Mouse (Mus musculus) heart, adult 9 months (tissue): ENCODE measurements at regions not wholly inside any gene's neighbourhood (a gene's known extent, or its start where the extent isn't known, plus 50 kb on each side); places are given as distances from the start of the nearest gene placed in this dataset.
A peak's percentile ranks its signal among the peaks of the same experiment; 100 is the strongest.

Experiments
- DNase-seq, 2 experiments: peaks; one replicate each; pipeline ENCODE4 v3.0.0; 2022; ENCODE audit warnings: low spot score in 2 of 2

DNA sequence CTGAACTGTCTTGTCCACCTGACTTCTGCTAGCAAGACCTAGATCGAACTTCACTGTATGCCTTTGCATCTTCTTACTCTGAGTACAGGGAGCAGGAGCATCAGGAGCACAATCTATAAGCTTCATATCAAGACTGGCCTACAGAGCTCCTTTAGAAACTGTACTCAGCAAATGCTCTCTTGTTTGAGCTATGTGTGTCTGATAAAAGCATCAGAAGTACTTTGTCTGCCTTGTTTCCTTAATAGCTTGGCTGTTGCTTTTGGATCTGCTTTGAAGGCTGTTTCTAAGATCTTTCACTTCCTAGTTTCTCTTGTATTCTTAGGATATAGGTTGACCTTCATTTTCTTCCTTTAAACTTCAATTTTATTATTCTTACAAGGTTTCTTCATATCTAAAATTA is 175.3 kb upstream of the Cypt12 start:
- no peak for DNase-seq

DNA sequence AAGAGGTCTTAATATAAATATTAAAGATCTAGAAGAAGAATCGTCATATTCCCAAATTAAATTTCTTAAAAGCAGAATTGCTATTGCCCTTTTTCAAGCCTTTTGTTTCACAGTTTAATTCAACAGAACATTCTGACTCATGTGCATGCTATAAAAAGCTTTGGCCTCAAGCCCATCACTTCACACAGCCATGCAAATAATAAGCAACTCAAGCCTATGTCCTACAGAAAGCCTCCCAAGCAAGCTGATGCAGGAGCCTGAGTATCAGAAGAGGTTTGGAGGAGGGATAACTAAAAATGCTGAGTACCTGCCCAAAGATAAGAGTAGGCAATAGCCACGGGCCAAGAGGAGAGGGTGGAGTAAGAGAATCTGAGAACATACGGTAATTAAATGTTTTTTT is 169.1 kb upstream of the Cypt12 start:
- DNase-seq, result no peak

DNA sequence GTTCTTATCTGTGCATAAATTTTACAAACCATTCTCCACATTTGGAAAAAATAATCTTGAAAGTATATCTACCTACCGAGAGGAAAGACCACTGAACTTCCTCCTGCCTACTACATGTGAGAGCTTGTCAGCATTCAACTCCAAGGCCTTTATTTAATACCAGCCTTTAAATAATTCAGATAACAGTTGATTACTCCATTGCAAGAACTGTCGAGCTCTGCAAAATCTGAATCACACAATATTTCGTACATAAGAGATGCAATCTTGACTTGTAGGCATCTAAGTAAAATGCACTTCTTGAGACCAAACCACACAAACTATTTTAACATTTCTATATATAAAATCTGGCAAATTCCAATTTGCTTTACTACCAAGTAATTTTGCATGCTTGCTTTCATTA is 164.1 kb upstream of the Cypt12 start:
- DNase-seq, result no peak

DNA sequence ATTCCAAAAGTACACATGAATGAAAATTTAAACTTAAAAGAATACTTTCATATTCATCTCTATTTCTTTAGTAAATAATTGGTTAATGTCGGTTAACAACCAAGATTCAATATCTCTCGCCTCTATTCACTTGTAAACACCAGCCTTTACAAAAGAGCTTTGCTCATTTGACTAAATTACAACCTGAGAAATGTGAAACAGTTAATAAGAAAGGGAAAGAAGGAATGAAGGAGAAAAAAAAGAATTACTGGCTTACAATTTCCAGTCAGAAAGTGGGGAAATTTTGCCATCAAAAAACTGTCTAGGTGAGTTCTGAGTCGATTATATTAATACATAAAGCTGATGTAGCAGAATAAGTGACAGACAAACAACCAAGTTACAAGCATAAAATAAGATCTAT is 163.6 kb upstream of the Cypt12 start:
- DNase-seq, result no peak

DNA sequence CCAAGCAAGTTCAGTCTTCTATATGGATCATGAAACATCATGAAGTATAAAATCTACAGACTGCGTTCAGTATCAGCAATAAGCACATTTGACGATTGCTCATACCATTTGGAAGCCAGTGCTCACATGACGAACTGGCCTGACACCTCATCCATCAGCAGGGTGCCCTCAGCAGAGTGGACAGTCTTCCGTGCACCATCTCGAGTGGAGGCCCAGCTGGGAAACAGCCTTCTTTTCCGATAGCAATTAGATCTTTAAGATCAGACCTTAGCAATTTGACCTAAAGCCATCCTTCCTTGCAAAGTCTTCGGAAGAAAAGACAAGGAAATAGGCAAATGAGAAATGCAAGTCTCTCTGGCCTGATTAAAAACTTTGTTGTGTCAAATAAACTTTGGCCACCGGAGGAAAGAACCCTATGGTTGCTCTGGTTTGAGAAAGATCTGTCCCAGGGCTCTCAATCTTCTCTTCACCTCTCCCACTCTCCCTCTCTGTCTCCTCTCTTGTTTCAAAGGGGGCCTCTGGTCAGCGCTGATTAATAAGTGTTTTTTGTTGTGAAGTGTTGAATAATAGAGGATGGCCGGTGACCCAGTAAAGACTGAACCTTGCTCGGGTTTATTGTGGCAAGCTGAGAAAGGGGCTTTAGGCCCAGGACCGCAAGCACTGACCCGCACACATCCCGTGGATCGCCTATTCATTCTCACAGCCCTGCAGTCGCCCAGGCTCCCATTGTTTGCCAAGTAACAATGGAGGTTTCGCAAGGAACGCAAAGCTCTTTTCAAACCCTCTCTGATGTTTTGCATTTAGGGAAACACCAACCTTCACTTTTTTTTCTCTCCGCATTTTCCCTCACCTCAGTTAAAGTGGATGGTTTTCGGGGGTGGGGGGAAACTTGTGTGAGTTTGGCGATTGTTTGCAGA is 162.8 kb upstream of the Cypt12 start:
- DNase-seq, result no peak

DNA sequence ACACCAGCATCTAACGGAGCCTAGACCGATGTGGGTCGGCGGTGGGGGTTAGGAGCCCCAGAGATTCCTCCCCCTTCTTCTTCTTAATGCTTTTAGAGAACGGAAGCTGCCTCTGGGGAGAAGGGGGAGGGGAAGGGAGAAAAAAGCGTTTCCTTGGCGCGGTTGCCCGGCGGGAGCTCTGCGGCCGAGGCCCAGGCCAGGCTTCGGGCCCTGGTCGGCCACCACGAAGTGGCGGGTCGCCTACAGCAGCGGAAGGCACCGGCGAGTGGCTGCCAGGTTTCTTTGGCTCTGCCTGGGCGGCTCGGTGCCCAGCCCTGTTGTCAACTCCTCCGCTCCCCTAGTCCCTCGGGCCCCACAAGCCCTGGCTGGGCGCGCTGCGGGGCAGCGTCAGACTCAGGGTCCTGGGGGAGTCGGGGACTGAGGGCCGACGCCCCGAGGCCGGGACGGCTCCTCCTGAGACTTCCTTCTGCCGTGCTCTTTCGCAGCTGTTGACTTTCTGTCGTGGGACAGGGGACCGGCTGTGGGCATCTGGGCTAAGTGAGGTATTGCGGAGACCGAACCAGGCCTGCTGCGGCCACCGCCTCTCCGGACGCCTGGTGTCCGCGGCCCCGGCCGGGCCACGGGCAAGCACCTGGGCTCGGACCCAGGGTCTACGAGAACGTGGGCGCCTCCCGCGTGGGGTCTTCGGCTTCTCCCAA is 162.0 kb upstream of the Cypt12 start:
- DNase-seq, result peak in 1 of 2 experiments; percentile 2

DNA sequence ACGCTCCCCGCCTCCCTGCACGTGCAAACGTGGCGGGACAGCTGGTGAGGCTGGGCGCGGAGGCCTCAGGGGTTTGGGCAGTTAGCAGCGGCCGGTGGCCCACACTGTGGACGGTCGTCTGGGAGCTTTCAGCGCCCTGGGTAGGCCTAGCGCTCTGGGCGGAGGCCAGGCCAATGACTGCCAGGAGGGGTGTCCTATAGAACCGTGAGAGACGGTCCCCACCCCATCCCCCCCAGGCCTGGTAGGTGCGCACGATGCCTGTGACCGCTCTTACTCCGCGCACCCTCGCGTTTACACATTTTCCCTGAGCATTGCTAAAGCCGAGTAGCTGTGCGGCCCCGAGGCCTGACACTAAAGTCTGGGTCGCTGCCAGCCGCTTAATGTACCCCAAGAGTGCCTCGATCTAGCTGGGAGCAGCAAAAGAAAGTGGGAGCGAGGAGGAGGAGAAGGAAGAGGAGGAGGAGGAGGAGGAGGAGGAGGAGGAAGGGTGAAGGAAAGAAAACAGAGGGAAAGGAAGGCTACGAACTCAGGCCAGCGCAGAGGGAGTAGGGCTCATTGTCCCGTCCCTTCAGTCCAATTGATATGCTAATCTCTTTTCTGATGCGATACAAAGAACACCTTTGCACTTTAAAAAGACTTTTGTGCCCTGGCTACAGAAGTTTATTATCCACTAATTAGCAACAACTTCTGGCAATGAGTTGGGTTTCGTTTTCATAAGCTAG is 161.3 kb upstream of the Cypt12 start:
- DNase-seq, result no peak

DNA sequence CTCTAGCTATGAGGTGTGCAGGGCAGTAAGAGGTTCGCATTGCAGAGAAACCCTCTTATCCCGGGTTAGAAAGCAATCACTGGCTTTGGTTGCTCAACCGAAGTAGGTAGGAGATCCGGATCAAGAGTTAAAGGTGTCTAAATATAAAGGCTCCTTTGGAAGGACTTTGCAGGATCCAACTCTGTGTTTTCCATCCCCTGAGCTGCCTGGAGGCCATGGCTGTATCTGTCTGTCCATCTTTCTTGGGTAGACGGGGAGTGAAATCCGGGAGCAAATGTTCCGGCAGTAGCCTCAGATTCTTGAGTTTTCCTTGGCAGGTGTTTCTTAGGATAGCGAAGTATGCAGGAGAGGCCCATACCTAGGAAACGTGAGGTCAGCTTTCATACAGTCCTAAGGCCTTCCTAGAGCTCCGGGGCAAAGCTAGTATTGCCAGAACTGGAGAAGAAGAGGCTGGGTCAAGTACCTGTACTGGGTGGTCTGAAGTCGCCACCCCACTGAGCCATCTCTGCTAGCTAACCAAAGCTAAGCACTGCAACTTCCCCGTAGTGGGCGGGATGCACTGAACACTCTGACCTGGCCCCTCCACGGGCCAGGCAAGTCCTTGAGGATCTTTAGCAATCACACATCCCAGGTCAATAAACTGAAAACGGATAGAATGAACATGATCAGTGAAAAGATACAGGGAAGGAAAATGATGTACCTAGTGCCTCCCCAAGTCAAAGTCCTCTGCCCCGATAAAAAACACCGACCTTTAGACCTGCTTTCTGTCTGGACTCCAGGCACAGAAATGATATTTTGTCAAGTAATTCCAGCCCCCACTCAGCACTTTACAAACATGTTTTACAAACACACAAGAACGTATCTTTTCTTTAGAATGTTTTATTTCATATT is 160.5 kb upstream of the Cypt12 start:
- DNase-seq, result no peak

DNA sequence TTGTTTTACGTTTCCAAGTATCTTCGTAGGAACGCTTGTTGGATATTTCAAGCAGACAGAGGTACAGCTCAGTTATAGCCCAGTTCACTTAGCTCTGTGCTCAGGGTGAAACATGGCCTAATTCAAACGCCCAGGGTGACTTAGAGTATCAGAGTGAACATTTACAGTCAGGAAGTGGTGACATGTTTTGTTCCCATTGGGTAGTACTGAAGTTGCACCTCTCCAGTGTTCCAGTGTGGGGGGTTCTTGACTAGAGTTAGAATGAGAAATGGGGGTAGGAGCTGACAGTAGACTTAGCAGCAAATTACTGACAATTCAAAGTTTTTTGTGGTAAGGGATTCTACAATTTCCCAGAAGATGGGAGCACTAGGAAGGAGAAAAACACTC is 159.9 kb upstream of the Cypt12 start:
- DNase-seq, result no peak

DNA sequence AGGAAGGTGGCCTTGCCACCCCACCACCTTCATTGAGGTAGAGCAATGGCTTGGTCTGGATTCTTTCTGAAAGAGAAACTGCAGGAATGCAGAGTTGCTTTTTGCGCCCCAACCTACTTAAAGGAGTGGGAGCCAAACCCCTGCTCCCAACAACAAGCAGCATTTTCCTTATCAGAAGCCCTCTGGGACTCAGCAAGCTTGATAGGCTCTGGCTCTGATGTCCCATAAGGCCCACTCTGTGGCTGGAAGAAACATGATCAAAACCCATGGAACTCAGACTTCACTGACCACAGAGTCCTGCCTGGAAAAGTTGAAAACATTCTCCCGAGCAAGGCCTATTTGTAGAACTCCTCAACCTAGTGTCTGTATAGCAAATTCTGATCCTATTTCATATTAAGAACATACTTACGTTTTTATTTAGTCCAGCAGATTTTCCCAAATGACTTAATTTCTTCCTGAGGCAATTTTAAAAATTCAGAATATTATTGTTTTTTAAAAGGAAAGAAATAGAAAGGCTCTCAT is 159.4 kb upstream of the Cypt12 start:
- no peak for DNase-seq

DNA sequence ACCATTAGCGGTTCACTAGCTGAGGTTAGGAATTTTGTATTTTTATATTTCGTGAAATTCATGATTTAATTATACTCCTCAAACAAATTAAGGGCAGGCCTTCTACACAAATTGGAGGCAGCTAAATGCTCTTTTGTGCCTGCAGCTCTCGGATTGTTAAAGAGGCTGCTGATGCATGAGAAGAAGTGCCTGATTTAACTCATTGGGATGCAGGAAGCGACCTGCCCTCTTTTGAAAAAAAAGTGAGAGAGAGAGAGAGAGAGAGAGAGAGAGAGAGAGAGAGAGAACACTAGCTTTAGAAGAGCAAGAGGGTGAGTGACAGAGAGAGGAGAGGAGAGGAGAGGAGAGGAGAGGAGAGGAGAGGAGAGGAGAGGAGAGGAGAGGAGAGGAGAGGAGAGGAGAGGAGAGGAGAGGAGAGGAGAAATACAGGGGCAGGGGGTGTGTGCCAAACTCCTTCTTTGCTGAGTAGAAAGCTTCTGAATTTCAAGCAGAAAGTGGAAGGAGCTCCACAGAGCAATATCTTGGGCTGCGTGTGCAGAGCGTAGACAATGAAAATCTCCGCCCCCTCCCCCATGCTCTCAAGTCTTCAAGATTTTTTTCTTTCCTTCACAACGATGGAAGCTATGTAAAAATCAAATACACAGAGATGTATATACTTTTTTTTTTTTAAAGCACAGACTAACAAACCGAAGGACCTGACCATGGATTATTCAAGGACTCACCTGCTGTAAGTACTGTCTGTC is 158.6 kb upstream of the Cypt12 start:
- no peak for DNase-seq

DNA sequence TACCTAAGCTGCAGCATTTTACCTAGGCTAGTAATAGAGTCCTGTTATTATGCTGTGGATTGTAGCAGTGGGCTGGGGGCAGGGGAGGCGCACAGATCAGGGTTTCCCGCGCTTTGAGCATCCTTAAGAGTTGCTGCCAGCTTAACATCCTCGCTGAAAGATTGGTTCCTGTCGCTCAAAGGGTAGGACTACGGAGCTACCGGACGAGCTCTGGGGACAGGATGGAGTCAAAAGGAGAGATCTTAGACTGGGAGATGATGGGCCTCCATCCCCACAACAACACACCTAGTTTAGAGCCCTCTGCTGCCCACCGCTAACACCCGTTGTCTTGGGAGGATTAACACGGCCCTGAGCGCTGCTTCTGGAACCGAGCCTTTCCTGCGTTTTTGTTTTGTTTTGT is 157.9 kb upstream of the Cypt12 start:
- no peak for DNase-seq

DNA sequence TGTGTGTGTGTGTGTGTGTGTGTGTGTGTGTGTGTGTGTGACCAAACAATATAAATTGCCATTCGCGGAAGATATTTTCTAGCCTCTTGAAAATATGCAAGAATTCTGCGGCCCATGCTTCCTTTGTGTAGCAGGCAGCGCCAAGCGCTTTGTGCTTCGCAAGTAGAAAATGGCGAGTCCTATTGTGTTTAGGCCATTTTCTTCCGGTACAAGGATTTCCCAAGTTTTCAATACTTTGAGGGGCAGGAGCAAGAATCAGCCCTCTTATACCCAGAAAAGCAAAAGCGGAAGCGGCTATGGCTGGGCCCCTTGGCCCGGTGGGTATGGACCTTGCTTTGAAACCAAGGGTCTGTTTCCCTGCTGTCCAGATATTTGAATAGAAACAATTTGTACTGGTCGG is 157.4 kb upstream of the Cypt12 start:
- DNase-seq, result no peak

DNA sequence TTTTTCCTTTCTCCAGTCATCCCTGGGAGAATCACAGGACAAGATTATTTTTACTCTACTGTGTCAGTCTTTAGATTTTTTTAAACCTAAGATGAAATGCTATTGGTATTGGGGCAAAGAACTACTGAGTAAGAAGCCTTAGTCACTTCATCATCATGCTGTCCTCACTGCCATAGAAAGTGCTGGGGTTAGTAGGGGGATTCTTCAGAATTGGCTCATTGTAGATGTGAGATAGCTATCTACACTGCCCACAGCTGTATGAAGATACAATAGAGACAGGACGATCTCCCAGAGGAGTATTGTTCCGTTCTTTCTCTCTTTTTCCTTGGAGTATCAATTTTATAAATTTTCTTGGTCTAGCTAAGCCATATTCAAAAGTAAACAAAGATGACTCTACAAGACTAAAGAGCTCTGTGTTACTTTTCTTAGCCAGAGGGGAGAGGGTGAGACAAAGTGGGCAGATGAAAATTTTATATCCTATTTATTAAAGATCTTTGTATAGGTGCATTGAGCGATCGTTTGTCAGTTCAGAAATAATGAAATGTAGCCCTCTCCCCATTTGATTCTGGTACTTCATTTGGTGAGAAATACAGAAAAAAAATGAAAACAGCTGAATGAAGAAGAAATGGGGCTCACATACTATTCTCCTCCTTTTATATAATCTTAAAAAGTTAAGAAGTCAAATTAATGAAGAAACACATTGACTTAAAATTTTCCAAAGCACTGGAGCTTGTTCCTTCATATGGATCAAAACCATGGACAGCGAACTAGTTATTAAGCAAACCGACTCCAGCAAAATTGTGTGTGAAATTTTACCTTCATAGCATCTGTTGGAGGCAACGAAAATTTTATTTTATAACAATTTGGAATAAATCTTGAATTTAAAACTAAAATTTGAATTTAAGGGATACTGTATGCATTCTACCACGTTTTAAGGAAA is 156.6 kb upstream of the Cypt12 start:
- no peak for DNase-seq

DNA sequence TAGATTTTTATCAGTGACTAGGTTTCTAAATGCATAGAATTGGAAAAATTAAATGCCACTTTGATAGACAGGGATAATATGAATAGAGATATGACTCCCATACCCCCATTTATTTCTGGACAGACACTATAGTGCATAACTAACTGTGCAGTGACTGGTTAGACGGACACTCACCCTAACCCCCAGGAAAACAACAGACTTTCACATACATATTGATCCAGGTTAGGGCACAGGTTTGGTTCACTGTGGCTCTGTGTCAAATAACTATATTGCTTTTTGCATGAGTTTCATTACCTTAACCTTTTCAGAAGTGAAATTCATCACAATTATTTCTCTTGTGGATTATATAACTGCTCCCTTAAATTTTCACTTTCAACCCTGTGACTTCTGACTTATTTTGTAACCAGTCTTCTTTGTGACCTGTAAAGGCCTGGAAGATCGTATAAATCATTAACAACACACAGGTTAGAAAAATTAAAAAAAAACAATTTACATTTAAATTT is 155.6 kb upstream of the Cypt12 start:
- no peak for DNase-seq

DNA sequence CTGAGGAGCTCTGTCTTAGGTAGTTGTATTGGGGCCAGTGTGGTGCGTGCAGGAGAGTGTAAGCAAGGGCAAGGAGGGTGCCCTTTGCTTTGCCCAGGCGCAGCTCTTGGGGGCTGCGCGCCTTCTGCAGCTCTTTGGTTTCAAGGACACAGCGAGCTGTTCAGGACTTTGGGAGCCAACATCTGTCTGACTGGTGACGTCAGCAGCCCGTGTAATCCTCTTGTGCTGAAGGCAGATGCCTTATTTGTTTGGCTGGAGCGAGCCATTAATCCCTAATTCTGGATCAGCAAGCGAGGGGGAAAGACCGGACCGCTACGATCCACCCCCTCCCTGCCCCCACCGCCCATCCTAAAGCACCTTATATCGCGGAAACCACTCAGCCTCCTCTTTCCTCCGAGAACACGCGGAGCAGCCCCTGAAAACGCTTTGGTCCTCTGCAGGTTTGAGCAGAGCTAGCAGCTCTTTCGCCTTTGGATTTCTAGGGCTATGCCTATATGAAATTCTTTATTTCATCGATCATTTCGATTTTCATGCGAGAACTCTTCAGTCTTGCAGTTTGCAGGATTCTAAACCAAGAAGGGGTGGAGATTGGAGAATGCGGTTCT is 154.5 kb upstream of the Cypt12 start:
- no peak for DNase-seq

DNA sequence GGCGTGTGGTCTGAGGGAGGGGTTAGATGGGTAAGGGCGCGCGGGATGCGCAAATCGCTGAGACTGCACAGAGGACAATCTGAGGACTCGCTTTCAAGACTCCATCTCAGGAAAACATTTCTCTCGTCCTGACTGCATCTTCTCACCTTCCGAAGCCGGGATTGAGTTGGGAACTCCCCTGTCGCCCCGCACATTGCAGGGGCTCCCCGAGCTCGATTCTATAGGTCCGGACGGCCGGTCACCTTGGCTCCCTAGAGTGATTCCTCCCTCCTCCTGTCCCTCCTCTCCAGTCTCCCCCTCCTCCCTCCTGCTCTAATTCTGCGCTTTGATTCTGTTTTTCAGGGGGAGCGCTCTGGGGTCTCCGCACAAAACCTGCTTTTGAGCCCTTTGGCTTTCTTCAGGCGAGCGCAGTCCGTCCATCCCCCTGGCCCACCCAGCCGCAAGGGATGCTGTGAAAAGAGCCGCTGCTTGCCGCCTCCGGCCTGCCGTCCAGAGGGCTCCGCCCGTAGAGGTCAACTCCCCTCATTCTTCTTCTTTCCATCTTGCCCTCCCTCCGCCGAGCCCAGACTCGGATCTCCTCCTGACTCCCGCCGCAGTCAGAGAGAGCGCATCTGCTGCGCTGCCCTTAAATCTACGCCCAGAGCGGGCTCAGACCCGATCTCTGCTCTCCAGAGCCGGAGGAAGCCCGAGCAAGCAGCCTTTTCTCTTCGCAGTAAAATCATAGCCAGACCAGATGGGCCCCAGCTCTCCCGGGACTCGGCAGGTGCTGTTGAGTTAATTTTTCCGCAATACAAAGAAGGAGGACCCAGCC is 153.8 kb upstream of the Cypt12 start:
- no peak for DNase-seq
